Mouse (Mus musculus): ENCODE data around the gene Ptrh2. TPM values are rescaled to one million over a fixed set of nuclear protein-coding genes. Genes with fewer than 3 reads are reported as not detected.

The Ptrh2 gene
- polyA plus RNA-seq (2016; fragmentation: Nextera tagmentation; extraction: Ambion mirVana), result 33.0 and 33.7 TPM in 2 replicates

DNA sequence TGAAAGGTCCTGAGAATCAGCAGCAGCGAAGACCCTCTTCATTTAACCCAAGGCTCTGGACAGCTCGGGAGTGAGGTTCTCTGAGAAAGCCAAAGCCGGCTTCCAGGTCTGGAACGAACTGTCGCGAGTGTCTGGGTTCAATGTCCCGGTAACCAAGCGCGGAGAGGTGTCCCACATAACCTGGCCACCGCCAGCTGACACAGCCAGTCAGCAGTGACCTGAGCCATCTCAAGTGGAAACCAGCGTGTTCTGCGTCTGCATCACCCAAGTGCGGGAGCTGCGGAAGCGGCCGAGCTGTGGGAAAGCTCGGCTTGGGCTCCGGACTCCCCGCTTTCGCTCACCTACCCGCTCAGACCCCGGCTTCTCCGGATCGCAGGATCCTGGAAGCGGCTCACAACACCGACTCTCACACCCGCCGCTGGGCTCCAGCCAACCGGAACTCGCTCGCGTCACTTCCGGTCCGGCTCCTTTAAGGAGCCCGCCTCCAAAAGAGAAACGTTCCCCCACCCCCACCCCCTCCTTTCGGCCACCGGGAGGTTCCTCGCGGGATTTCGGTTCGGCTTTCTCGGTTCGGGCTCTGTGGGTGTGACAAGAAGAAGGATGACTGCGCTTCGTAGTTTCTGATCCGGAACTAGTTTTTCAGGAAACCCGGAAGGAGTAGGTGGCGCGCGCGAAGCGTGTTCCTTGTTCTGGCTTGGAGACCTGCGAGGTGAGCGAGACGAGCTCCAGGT is at the start of gene Ptrh2, which contains the start of gene Vmp1:
Ptrh2 (plus strand) TSS at position 591 of the 731 bp plus-strand sequence.
Vmp1 (minus strand) TSS at position 442 of the 731 bp plus-strand sequence.
- H3K27ac ChIP-seq, result peak within 1 kb of the TSS; percentile 93
- H3K4me3 ChIP-seq, result peak within 1 kb of the TSS; percentile 85
- H3K36me3 ChIP-seq, result peaks cover 8% of the 10 kb centered on the region; the same call in 1 of the 2 replicates
- ATAC-seq (ENCODE audit: low FRiP score), result peak; percentile 94
- no peaks in the 10 kb centered on the region for H3K27me3 ChIP-seq
- under 1% methylated on average over 52 of the region's 56 CpGs for WGBS
- peaks cover 27% of the 10 kb centered on the region for H3K4me1 ChIP-seq
- peak within 1 kb of the TSS; percentile 85 for H3K9ac ChIP-seq
- H3K4me2 ChIP-seq (replicated peaks), result peak within 1 kb of the TSS; percentile 75
- H3K9me3 ChIP-seq (replicated peaks), result no peaks in the 10 kb centered on the region

DNA sequence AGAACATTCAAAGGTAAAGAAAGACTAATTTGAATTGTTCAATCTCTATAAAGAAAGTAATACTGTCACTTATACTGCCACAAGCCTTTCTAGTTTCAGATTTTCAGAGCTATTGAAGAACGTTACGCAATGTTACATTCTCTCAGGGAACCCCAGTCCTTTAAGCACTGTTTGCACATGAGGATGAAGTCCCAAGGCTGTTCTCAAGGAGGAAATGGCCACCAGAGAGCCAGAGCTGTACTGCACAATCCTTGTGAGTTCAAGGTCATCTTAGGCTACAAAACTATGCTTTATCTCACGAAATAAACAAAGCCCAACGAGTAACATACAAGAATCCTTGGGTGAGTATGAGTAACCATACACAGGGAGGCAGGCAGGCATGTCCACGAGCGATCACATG is 49.4 kb upstream of the Ptrh2 start:
- no peak overlapping the region for H3K4me3 ChIP-seq
- H3K27me3 ChIP-seq, result no peaks in the 10 kb centered on the region
- no peak overlapping the region for H3K27ac ChIP-seq
- ATAC-seq (ENCODE audit: low FRiP score), result no peak
- H3K9ac ChIP-seq, result no peak overlapping the region
- H3K36me3 ChIP-seq, result peaks cover 13% of the 10 kb centered on the region; the same call in 1 of the 2 replicates
- H3K9me3 ChIP-seq (replicated peaks), result no peaks in the 10 kb centered on the region
- no peaks in the 10 kb centered on the region for H3K4me1 ChIP-seq
- 90% methylated on average over 6 of the region's 6 CpGs for WGBS
- H3K4me2 ChIP-seq (replicated peaks), result no peak overlapping the region

DNA sequence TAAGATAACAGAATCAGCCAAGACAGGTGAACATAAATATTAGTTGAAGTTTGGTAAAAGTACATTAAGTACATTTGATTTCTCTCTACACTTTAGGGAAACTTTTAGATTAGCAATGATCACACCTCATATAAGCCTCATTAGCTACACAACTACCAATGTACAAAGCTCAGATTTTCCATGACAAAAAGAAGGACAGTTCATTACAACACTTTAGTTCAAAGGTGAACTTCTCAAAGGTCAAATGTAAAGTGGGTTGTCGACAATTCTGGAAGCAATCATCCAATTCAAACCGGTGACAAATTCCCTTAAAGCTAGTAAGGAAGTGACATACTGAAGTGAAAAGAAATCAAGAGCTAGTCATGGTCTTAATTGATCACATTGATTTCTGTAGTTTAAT is 46.1 kb upstream of the Ptrh2 start:
- Histone ChIP-seq H3K4me2 (replicated peaks) (no peak overlapping the region), H3K27me3 (no peaks in the 10 kb centered on the region), H3K9ac (no peak overlapping the region), H3K4me1 (no peaks in the 10 kb centered on the region), H3K27ac (no peak overlapping the region), H3K36me3 (peaks cover 25% of the 10 kb centered on the region; the same call in 1 of the 2 replicates), H3K9me3 (replicated peaks) (no peaks in the 10 kb centered on the region), H3K4me3 (no peak overlapping the region)
- WGBS, result 76% methylated on average over 2 of the region's 2 CpGs
- ATAC-seq (ENCODE audit: low FRiP score), result no peak

DNA sequence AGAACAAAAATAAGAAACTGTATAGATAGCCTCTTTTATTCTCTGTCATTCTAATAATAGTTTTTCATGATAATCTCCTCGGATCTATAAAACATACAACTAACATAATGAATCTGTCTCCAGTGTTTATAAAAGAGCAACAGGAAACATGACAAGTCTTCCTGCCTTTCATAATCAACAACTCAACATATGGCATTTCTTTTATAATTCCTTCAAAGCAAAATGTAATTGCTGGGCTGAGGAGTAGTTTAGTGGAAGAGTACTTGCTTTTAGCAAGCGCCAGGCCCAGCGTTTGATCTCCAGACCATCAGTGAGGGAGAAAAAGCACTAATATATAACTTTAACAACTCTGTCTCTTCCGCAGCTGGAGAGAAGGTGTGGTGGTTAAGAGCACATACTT is 42.1 kb upstream of the Ptrh2 start:
- H3K9ac ChIP-seq, result no peak overlapping the region
- no peaks in the 10 kb centered on the region for H3K9me3 ChIP-seq (replicated peaks)
- H3K4me2 ChIP-seq (replicated peaks), result no peak overlapping the region
- H3K36me3 ChIP-seq, result peaks cover 21% of the 10 kb centered on the region; the same call in 1 of the 2 replicates
- no peak overlapping the region for H3K27ac ChIP-seq
- WGBS, result 94% methylated on average over 4 of the region's 4 CpGs
- 0 out of 2 replicates have a peak, but pooled peaks cover 2% of the 10 kb centered on the region for H3K4me1 ChIP-seq
- no peaks in the 10 kb centered on the region for H3K27me3 ChIP-seq
- no peak overlapping the region for H3K4me3 ChIP-seq
- no peak for ATAC-seq (ENCODE audit: low FRiP score)

DNA sequence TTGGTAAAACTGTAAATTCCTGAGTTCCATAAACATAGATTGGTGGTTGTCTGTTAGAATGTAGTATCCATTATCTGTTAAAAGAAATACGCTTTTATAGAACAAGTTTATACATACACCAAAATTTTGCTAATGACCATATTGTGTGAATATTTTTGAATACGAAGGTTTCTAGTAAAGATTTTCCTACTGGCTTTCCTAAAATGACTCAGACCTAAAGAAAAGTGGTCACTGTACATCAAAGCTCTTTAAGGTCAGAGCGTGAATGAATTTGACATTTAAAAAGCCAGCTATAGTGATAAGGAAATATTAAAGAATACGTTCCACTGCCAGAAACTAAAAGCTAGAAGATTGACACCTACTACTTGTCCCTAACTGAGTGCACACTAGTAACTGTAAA is 39.2 kb upstream of the Ptrh2 start:
- H3K27me3 ChIP-seq, result no peaks in the 10 kb centered on the region
- H3K4me3 ChIP-seq, result no peak overlapping the region
- no peak for ATAC-seq (ENCODE audit: low FRiP score)
- no peak overlapping the region for H3K27ac ChIP-seq
- 0 out of 2 replicates have a peak, but pooled peaks cover 2% of the 10 kb centered on the region for H3K4me1 ChIP-seq
- H3K9me3 ChIP-seq (replicated peaks), result no peaks in the 10 kb centered on the region
- H3K4me2 ChIP-seq (replicated peaks), result no peak overlapping the region
- H3K9ac ChIP-seq, result no peak overlapping the region
- WGBS, result 93% methylated on average over 4 of the region's 4 CpGs
- H3K36me3 ChIP-seq, result peaks cover 21% of the 10 kb centered on the region; the same call in 1 of the 2 replicates

DNA sequence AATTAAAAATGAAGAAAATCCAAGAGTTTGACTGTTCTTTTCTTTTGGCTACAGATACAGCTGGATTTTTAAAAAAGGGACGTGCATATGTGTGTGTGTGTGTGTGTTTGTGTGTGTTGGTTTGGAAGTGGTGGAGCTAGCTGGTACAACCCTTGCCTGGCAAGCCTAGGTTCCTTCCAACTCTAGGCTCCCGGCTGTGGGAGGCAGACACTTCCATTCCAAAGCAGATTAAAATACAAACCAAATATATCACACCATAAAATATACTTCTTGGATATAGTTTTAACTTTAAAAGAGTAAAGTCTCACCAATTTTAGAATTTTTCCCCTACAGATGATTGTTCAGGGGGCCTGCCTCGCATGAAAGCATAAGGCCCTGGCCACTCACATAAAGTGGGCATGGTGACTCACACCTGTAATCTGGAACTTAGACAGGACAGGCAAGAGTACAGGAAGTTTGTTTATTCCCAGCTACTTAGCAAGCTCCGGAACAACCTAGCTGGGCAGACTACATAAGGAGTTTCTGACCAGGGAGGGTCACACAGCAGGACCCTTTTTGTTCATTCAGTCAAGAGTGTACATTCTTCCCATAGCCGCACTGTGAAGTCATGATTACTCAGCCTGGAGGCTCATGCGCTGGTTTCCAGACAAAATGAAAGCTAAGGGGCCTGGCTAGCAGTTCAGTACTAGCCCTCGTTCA is 37.5 kb upstream of the Ptrh2 start:
- Histone ChIP-seq H3K4me2 (replicated peaks) (no peak overlapping the region), H3K9me3 (replicated peaks) (no peaks in the 10 kb centered on the region), H3K4me1 (0 out of 2 replicates have a peak, but pooled peaks cover 2% of the 10 kb centered on the region), H3K9ac (no peak overlapping the region), H3K27ac (no peak overlapping the region), H3K36me3 (peaks cover 17% of the 10 kb centered on the region; the same call in 1 of the 2 replicates), H3K27me3 (no peaks in the 10 kb centered on the region), H3K4me3 (no peak overlapping the region)
- no peak for ATAC-seq (ENCODE audit: low FRiP score)
- WGBS, result 57% methylated on average over 7 of the region's 7 CpGs

DNA sequence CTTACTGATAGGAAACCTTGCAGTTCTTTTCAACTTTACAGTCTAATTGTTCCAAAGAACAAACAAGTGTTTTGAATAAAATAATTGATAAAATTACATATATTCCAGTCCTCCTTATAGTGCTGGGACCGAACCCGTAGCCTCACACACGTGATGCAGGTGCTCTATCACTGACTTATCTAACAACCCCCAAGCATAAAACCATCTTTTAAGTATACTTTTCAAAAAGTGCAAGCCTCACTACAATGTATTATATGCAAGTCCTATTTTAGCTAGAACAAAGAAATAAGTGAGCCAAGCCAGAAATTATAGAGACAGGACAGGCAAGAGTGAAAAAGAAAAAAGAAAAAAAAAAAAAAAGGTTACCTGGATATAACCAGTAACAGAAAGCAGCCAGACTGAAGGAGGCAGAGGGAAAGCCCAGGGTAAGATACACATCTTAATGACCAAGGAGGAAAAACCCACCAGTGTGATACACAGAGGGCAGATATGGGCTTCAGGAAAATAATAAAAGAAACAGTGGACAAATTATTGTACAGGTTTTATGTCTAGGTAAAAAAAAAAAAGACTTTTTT is 36.8 kb upstream of the Ptrh2 start:
- H3K4me1 ChIP-seq, result 0 out of 2 replicates have a peak, but pooled peaks cover 2% of the 10 kb centered on the region
- H3K36me3 ChIP-seq, result peaks cover 14% of the 10 kb centered on the region; the same call in 1 of the 2 replicates
- H3K4me3 ChIP-seq, result no peak overlapping the region
- H3K27ac ChIP-seq, result no peak overlapping the region
- H3K4me2 ChIP-seq (replicated peaks), result no peak overlapping the region
- 77% methylated on average over 3 of the region's 3 CpGs for WGBS
- H3K9ac ChIP-seq, result no peak overlapping the region
- no peaks in the 10 kb centered on the region for H3K9me3 ChIP-seq (replicated peaks)
- no peaks in the 10 kb centered on the region for H3K27me3 ChIP-seq
- ATAC-seq (ENCODE audit: low FRiP score), result no peak

DNA sequence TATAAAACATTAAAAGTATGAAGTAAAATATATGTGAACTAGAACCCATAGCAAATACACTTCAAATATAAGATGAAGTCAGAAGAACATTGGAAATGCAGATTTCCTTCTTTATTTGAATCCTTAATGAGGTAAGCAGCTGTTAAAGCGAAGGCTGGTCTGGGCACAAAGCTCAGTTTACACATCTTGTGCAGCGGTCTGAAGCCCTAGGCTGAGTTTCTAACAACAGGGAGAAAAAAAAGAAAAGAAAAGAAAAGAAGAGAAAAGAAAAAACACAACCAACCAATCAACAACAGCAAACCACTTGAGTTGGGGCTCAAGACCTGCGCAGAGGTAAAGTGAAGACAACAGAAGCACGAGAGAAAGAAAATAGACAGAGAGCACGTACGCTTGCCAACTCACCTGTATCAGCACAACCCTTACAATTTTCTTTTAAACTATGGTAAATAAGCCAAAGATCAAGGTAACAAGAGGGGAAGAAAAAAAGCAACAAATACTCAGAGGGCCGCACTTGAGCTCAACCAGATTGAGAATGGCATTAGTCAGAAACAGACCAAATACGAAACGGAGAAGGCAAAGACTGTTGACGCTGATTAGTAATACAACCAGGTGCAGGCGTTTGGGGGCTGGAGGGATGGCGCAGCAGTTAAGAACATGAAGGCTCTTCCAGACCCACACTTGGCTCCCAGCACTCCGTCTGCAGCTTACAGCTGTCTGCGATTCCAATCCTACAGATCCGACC is 35.9 kb upstream of the Ptrh2 start:
- H3K4me1 ChIP-seq, result 0 out of 2 replicates have a peak, but pooled peaks cover 2% of the 10 kb centered on the region
- ATAC-seq (ENCODE audit: low FRiP score), result no peak
- 79% methylated on average over 15 of the region's 15 CpGs for WGBS
- no peak overlapping the region for H3K4me3 ChIP-seq
- H3K9ac ChIP-seq, result no peak overlapping the region
- no peak overlapping the region for H3K27ac ChIP-seq
- no peak overlapping the region for H3K4me2 ChIP-seq (replicated peaks)
- H3K9me3 ChIP-seq (replicated peaks), result no peaks in the 10 kb centered on the region
- H3K27me3 ChIP-seq, result no peaks in the 10 kb centered on the region
- 0 out of 2 replicates have a peak, but pooled peaks cover 8% of the 10 kb centered on the region for H3K36me3 ChIP-seq

DNA sequence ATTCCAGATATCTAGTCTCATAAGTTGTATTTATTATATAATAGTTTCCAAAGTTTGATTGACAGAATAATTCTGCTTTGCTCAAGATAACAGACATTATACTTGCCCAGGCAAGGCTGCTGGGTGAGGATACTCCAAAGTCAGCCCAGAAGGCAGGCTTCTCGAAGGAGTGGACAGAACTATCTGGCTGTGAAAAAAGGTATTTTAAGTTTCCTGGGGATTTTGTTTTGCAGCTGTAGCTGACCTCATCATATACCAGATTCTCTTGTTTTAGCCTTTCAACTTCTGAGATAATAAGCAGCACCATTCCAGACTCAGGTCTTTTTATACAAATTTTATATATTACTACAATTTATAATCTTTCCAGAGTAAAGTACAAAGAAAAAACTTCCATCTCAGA is 34.2 kb upstream of the Ptrh2 start:
- ATAC-seq (ENCODE audit: low FRiP score), result no peak
- Histone ChIP-seq H3K9ac (no peak overlapping the region), H3K36me3 (no peaks in the 10 kb centered on the region), H3K27me3 (no peaks in the 10 kb centered on the region), H3K4me3 (no peak overlapping the region), H3K9me3 (replicated peaks) (no peaks in the 10 kb centered on the region), H3K27ac (no peak overlapping the region), H3K4me1 (0 out of 2 replicates have a peak, but pooled peaks cover 2% of the 10 kb centered on the region), H3K4me2 (replicated peaks) (no peak overlapping the region)
- 85% methylated on average over 1 of the region's 1 CpGs for WGBS

DNA sequence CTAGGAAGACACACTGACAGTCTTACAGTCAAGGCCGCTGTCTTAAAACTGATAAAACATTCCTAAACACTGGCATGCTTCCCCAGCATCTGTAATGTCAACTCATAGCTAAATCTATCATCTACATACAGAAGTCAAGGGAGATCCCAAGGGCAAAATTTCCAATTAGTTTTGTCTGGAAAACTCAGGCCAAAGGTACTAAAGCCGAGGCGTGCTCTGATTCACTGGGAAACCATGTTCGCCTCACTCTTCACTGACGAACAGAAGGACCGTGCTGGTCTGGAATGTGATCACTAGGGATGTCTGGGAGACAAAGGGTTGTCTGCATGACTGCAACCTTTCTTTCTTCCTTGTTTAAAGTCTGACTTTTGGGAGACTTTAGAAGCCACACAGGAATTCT is 33.1 kb upstream of the Ptrh2 start:
- H3K27me3 ChIP-seq, result no peaks in the 10 kb centered on the region
- H3K9ac ChIP-seq, result no peak overlapping the region
- no peak for ATAC-seq (ENCODE audit: low FRiP score)
- no peak overlapping the region for H3K27ac ChIP-seq
- 0 out of 2 replicates have a peak, but pooled peaks cover 2% of the 10 kb centered on the region for H3K4me1 ChIP-seq
- no peak overlapping the region for H3K4me2 ChIP-seq (replicated peaks)
- no peak overlapping the region for H3K4me3 ChIP-seq
- H3K36me3 ChIP-seq, result no peaks in the 10 kb centered on the region
- H3K9me3 ChIP-seq (replicated peaks), result no peaks in the 10 kb centered on the region
- WGBS, result 44% methylated on average over 6 of the region's 6 CpGs

DNA sequence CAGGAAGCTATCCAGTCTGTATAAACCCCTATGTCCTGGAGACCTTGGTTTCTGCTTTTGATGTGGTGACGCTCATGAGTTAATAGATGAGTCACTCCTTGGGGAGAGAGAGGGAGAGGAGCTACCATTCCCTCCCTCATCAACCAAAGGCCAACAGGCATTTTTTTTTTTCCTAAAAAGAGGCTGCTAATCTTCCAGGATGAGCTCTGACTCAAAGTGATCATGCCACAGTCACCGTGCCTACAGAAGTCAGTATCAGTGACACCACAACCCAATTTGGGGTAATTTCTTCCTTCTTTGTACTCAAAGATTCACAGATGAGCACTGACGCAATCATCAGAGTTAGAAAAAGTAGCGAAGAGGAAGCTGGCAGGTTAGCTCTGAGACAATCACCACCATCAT is 31.2 kb upstream of the Ptrh2 start:
- Histone ChIP-seq H3K27ac (no peak overlapping the region), H3K36me3 (no peaks in the 10 kb centered on the region), H3K27me3 (no peaks in the 10 kb centered on the region), H3K4me3 (no peak overlapping the region), H3K4me2 (replicated peaks) (no peak overlapping the region), H3K9me3 (replicated peaks) (no peaks in the 10 kb centered on the region), H3K9ac (no peak overlapping the region), H3K4me1 (no peaks in the 10 kb centered on the region)
- no peak for ATAC-seq (ENCODE audit: low FRiP score)
- 93% methylated on average over 4 of the region's 4 CpGs for WGBS

DNA sequence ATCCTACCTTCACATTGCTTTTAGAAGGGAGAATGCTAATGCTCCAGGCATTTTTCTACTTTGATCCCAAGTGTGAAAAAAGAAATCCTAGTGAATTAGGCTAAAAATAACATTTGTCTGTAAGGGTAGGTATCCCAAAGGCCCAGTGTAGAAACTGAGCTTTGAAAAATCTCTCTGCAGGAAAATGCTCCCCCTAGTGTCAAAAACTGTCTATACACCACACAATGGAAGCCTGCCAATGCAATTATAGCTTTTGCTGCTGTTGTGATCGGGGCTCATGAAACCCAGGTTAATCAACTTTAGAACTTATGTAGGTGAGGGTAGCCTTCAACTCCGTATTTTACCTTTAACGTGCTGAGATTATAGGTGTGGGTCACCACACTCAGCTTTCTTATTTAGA is 30.3 kb upstream of the Ptrh2 start:
- Histone ChIP-seq H3K4me3 (no peak overlapping the region), H3K27me3 (no peaks in the 10 kb centered on the region), H3K9ac (no peak overlapping the region), H3K27ac (no peak overlapping the region), H3K9me3 (replicated peaks) (no peaks in the 10 kb centered on the region), H3K4me2 (replicated peaks) (no peak overlapping the region), H3K36me3 (no peaks in the 10 kb centered on the region), H3K4me1 (no peaks in the 10 kb centered on the region)
- ATAC-seq (ENCODE audit: low FRiP score), result no peak
- WGBS, result 52% methylated on average over 3 of the region's 3 CpGs

Measured in hindbrain, embryonic 12.5 days (tissue).